Mouse (Mus musculus) cerebellum, postnatal 14 days (tissue): ENCODE results near the gene Ssty2.
"Not testable (repeated sequence)": the region's sequence is repeated elsewhere in the genome, so short reads cannot be mapped to it uniquely, and the experiment has no call there.

Source experiments
- DNase-seq, 2 experiments: peaks; one replicate each; pipeline ENCODE4 v3.0.0; 2021; ENCODE audit warnings: mixed read lengths in 2 of 2

The Ssty2 gene

DNA sequence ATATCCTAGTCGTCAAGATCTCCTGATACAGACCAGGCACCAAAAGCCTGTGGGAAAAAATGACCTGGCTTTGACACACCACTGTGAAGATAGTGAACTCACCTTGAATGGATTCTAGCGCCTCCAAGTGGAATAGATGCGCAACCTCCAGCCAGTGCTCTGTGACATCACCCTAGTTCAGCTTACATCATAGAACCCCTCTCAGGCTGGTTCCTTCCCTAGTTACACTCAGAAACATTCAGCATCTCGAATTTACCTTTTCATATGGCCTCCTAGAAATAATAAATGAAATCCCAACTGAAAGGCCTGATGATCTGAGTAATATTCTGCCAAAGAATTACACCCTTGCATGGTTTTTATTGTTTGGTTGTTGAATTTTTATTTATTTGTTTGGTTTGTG lies at the start of gene Ssty2:
Gene Ssty2 (minus strand): TSS at position 101 of the 400 bp plus-strand sequence.
- DNase-seq = not testable (repeated sequence)
